Mouse (Mus musculus) bone marrow macrophage, adult 2 months (primary cell): ENCODE results near the gene Grin2a. TPM values are rescaled to one million over a fixed set of nuclear protein-coding genes. Genes with fewer than 3 reads are reported as not detected.
"Not testable (repeated sequence)": the region's sequence is repeated elsewhere in the genome, so short reads cannot be mapped to it uniquely, and the experiment has no call there.

ENCODE experiments used
- H3K27ac ChIP-seq: 2 replicates; pipeline ENCODE4 v1.5.1; 2012; ENCODE audit warnings: low read depth, low read length; ENCODE audit not compliant: insufficient read depth
- H3K4me1 ChIP-seq: 2 replicates; pipeline ENCODE4 v1.6.1; 2012; ENCODE audit warnings: low read length; ENCODE audit not compliant: control insufficient read depth, insufficient read depth
- H3K4me3 ChIP-seq: 2 replicates; pipeline ENCODE4 v1.5.1; 2012; ENCODE audit warnings: mild to moderate bottlenecking, low read length, moderate library complexity; ENCODE audit not compliant: insufficient read depth
- CTCF ChIP-seq: IDR thresholded peaks from 2 replicates; pipeline ENCODE4 v1.5.1; 2012; ENCODE audit warnings: low read depth, mild to moderate bottlenecking, low read length, moderate library complexity
- POLR2A ChIP-seq: IDR thresholded peaks from 2 replicates; pipeline ENCODE4 v1.6.1; 2012; ENCODE audit warnings: mild to moderate bottlenecking, low read depth, low read length, borderline replicate concordance
- polyA plus RNA-seq: library from polyadenylated mRNA; stranded (reverse); fragments of >200 nt; gene quantifications from 2 replicates; pipeline ENCODE4 v1.2.4, GENCODE M21; 2012; ENCODE audit not compliant: missing spikeins, insufficient read depth, insufficient read length

The Grin2a gene
- polyA plus RNA-seq, 1 experiment: not detected

DNA sequence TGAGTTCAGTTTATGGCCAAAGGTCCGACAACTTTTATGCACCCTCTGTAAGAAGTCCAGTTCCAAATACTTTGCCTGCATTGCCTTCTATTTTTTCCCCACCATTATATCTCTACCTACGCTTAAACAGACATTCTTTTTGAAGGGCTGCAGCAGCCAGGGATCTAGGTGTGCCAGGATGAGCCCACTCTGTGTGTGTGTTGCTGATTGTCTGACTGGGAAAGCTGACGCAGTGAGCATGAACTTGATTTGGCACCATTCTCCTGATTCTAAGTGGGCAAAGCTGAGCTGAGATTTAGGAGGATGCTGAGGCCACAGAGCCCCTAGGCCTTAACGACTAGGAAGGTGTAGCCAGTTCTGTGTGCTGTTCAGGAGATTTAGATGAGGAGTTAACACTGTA, 378.6 kb downstream of the Grin2a start:
- Histone ChIP-seq H3K4me1 (no peaks in the 10 kb centered on the region), H3K4me3 (no peak overlapping the region), H3K27ac (no peak overlapping the region)
- TF ChIP-seq POLR2A: no peak
- no peak for TF ChIP-seq CTCF

DNA sequence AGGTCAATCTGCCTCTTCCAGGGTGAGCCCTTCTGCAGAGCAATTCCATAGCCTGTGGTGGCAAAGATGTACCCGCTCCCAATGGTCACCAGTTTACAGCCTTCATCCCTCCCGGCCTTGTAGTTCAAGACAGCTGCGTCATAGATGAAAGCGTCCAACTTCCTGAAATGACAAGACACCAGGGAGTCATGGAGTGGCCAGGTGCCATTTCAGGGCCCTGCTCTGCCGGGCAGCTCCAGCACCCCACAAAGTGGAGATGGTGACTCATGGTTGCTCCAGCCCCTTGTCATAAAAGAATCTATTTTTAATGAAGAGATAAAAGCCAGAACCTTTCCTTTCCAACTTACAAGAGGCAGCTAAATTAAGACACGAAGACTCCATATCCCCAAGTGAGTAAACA, 382.8 kb downstream of the Grin2a start:
- not testable (repeated sequence) for H3K27ac ChIP-seq, H3K4me3 ChIP-seq, H3K4me1 ChIP-seq

DNA sequence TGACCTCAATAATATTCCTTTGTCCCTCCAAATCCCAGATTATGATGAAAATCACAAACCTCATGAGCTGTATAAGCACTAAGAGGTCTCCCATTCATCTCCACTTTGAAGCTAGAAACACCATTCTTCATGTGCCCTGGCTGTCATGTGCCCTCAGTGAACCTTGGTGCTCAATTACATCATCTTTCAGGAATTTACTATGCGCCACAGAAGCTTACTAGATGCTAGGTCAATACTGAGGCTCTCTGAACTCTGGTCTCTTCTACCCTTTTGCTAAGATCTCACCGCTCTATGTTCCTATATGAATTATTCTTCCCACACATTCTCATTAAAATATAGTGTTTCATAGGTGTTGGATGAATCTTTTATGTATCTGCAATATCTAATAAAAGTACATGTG, 387.9 kb downstream of the Grin2a start:
- Histone ChIP-seq H3K4me3 (no peak overlapping the region), H3K27ac (no peak overlapping the region), H3K4me1 (no peaks in the 10 kb centered on the region)
- no peak for TF ChIP-seq CTCF
- TF ChIP-seq POLR2A: no peak

DNA sequence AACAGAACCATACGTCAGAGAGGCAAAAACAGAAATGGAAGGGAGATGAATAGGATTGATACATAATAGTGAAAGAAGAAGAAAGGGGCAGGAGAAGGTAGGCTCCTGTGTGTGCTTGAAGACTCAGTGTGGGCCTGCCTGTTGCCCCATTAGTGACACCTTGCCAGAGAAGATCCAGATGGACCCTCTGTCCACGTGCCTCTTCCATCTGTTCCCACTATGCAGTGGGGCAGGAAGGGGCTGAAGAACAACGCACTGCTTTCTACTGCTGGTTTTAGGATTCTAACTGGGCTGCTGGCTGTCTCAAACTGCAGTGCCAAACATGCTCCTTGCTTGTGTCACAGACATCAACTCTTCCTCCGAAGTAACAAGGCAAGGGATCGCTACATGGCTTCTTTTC, 391.4 kb downstream of the Grin2a start:
- Histone ChIP-seq H3K4me1 (no peaks in the 10 kb centered on the region), H3K27ac (no peak overlapping the region), H3K4me3 (no peak overlapping the region)
- TF ChIP-seq CTCF (no peak), POLR2A (no peak)

DNA sequence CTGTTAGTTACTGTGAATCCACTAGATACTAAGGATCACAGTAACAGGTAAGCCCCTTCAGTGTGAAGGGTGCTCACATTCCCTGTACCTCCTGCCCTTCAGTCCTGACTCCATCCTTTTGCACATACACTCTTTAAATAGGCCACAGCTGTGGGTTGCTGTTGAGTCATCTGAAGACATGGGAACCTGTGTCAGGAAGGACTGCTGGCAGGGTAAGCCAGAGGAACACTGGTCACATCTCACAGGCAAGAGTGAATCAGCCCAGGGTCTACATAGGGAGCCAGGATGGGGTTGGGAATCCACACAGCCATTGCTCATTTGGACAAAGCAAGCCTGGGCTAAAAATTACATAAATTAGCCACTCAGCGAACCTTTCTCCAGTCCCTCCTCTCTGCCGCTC, 392.8 kb downstream of the Grin2a start:
- Histone ChIP-seq H3K4me1 (no peaks in the 10 kb centered on the region), H3K4me3 (no peak overlapping the region), H3K27ac (no peak overlapping the region)
- TF ChIP-seq POLR2A (no peak), CTCF (no peak)

DNA sequence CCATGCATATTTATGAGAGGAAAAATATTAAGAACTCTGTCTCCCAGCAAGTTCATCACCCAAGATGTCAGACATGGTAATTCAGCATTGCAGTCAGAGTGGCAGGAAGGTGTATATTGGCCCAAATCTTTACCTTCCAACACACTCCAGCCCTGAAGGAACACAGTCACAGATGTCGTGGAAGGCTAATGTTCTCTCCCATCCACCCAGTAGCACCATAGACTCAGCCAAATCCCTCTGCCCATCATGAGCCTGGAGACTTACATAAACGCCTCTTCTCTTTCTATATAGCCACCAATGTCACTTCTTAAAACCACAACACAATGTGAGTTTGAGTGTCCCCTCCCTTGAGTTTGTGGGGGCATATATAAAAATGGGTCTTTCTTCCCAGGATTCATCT, 406.2 kb downstream of the Grin2a start:
- H3K4me3 ChIP-seq: no peak overlapping the region
- H3K4me1 ChIP-seq: no peaks in the 10 kb centered on the region
- no peak overlapping the region for H3K27ac ChIP-seq
- TF ChIP-seq CTCF (no peak), POLR2A (no peak)

DNA sequence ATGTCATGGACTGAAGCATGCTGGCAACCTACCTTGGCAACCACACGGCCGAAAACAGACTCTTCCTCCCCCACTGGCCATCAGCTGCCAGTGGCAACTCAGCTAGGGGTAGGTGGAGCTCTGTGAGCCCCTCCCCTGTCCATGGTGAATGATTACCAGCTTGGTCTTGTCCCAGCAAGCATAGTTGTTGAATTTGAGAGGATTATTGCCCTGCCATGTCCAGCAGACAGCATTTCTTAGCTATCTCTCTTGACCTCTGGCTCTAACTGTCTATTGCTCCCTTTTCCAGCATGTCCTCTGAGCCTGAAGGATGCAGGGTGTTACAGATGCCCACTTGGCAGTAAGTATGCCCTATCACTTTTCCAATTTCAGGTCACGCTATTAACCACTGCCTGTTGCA, 406.9 kb downstream of the Grin2a start:
- Histone ChIP-seq H3K4me1 (no peaks in the 10 kb centered on the region), H3K4me3 (no peak overlapping the region), H3K27ac (no peak overlapping the region)
- TF ChIP-seq POLR2A (no peak), CTCF (no peak)

DNA sequence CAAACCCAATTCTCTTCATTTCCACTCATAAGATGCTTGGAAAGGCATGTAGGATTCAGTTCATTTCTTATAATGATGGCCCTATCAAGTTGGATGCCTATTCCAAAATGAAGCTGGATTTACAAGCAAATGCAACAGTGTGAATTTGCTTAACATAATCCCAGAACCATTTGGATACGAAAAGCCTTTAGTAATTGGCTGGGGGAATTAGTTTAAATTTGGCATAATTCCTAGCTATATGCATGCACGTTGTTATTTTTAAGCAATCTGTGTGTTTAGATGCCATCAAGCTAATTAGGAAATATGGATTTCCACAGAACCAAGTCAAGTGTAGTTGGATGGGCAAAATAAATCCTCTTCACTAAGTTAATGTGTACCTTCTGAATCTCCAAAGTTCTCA, 411.4 kb downstream of the Grin2a start:
- Histone ChIP-seq H3K4me3 (no peak overlapping the region), H3K4me1 (no peaks in the 10 kb centered on the region), H3K27ac (no peak overlapping the region)
- TF ChIP-seq CTCF (no peak), POLR2A (no peak)

DNA sequence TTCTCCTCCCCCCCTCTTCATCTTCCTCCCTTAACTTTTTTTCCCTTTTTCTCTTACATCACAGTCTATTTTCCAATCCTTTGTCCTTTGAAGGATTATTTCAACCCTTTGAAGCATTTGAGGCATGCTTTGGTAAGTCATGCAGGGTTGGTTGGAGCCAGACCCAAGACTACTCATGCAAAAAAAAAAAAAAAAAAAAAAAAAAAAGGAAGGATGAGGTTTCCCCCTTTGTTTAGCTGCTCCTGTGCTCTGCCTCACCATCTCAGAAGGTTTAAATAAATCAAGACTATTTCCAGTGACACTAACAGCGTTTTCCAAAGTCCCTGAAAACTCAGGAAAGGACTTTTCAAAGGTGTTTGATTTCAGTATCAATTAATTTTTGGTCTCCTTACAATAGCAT, 423.6 kb downstream of the Grin2a start:
- Histone ChIP-seq H3K4me1 (no peaks in the 10 kb centered on the region), H3K27ac (no peak overlapping the region), H3K4me3 (no peak overlapping the region)
- TF ChIP-seq POLR2A (no peak), CTCF (no peak)

DNA sequence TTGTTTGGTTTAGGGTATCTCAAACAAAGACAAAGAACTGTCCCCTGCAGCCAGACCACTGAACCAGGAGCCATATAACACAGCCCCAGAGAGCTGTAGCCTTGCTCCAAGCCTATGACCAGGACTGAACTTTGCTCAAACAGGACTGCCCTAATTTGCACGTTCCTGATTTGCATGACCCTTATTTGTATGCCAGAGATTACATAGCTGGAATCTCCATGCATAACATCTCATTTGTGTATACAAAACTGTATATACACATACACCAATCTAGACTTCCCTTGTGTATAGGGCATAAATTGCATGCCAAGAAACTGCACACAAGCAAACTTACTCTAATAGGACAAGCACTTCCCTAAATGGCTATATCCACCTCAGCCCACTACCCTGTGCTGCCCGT, 428.1 kb downstream of the Grin2a start:
- Histone ChIP-seq H3K4me3 (no peak overlapping the region), H3K4me1 (no peaks in the 10 kb centered on the region), H3K27ac (no peak overlapping the region)
- TF ChIP-seq CTCF (no peak), POLR2A (no peak)

DNA sequence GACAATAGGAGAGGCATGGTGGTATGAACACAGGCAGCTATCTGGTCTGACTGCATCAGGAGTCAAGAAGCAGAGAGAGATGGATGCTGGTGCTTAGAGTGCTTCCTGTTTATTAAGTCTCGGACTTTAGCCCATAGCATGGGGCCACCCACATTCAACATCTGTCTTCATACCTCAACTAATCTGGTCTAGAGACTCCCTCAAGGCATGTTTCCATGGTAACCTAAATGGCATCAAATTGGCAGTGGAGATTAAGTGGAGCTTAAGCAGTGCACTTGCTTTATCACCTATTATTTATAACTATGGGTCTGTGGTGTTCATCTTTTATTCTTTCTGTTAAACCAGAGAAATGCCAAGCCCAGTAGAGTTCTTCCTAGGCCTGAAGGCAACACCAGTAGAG, 433.5 kb downstream of the Grin2a start:
- TF ChIP-seq CTCF: no peak
- no peak for TF ChIP-seq POLR2A
- Histone ChIP-seq H3K27ac (no peak overlapping the region), H3K4me3 (no peak overlapping the region), H3K4me1 (no peaks in the 10 kb centered on the region)

DNA sequence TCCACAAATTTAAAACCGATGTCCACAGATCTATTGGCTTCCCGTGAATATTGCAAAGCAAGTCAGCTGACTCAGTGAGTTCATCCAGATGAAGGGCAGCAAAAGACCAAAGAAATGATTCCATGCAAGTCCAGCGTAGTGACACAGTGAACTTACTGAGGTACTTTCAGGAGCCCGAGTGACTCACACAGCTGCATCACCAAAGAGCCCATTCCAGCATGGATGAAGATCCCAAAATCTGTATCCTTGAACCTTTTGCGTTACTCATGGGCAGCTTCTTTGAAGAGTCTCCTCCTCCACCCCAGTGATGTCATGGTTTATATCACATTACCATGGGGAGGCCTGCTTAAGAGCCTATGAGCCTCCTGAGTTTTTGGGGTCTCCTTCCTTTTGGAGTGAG, 460.2 kb downstream of the Grin2a start:
- Histone ChIP-seq H3K4me3 (no peak overlapping the region), H3K4me1 (no peaks in the 10 kb centered on the region), H3K27ac (no peak overlapping the region)
- TF ChIP-seq POLR2A: no peak
